Mouse (Mus musculus) spleen, adult 2 months (tissue): ENCODE data around the gene Diras1. TPM values are rescaled to one million over a fixed set of nuclear protein-coding genes. Genes with fewer than 3 reads are reported as not detected.
"Not testable (repeated sequence)": the region's sequence is repeated elsewhere in the genome, so short reads cannot be mapped to it uniquely, and the experiment has no call there.

Source experiments
- DNase-seq, 2 experiments: peaks; one replicate each; pipeline versions ENCODE4 v3.0.0 to v3.0.0-alpha.2; 2012 to 2021; ENCODE audit warnings: low spot score in 2 of 2, low read depth in 1 of 2
- H3K27ac ChIP-seq: fragments of 200-500 bp; 2 replicates; pipeline ENCODE4 v1.5.1; 2012; ENCODE audit warnings: low read length, inconsistent platforms; ENCODE audit not compliant: insufficient read depth
- H3K27me3 ChIP-seq: fragments of 200-500 bp; 2 replicates; pipeline ENCODE4 v1.6.1; 2012; ENCODE audit warnings: mild to moderate bottlenecking, moderate library complexity, low read length, inconsistent platforms; ENCODE audit not compliant: control insufficient read depth, insufficient read depth
- H3K36me3 ChIP-seq: fragments of 200-500 bp; 2 replicates; pipeline ENCODE4 v1.6.1; 2012; ENCODE audit warnings: mild to moderate bottlenecking, low read length, inconsistent platforms; ENCODE audit not compliant: control insufficient read depth, insufficient read depth
- H3K4me1 ChIP-seq: fragments of 200-500 bp; 2 replicates; pipeline ENCODE4 v1.6.1; 2011; ENCODE audit warnings: inconsistent platforms; ENCODE audit not compliant: control insufficient read depth, insufficient read depth, insufficient read length
- H3K4me3 ChIP-seq: fragments of 200-500 bp; 2 replicates; pipeline ENCODE4 v1.5.1; 2011; ENCODE audit warnings: mild to moderate bottlenecking, inconsistent platforms; ENCODE audit not compliant: insufficient read depth, insufficient read length; ENCODE audit errors: extremely low read depth
- CTCF ChIP-seq: fragments of 200-500 bp; IDR thresholded peaks from 2 replicates; pipeline ENCODE4 v1.5.1; 2011; ENCODE audit warnings: mild to moderate bottlenecking, inconsistent platforms; ENCODE audit not compliant: insufficient read depth, insufficient read length, insufficient replicate concordance; ENCODE audit errors: extremely low read depth
- POLR2A ChIP-seq: fragments of 200-500 bp; IDR thresholded peaks from 2 replicates; pipeline ENCODE4 v1.6.1; 2011; ENCODE audit warnings: low read depth, low read length, inconsistent platforms
- WGBS: fragments of 180-500 bp; shearing (Covaris S2); methylation state at CpG from one replicate; pipeline ENCODE4 v1.1.7; 2018; 5-methylcytosine and 5-hydroxymethylcytosine counted together
- polyA plus RNA-seq: library from polyadenylated mRNA; depleted of rRNA; stranded (reverse); fragments of >200 nt; gene quantifications from 2 replicates; pipeline ENCODE4 v1.2.3, GENCODE M21; 2012

The Diras1 gene
- polyA plus RNA-seq, 1 experiment: 0.04 TPM

- Histone ChIP-seq H3K27ac (no peak overlapping the region), H3K4me3 (no peak overlapping the region), H3K27me3 (no peaks in the 10 kb centered on the region), H3K36me3 (no peaks in the 10 kb centered on the region), H3K4me1 (peaks cover 23% of the 10 kb centered on the region; the same call in 1 of the 2 replicates)
- WGBS: 85% methylated on average over 1 of the region's 1 CpGs
- no peak for DNase-seq
- TF ChIP-seq POLR2A (no peak), CTCF (no peak)
Observed at GRCm38 (mm10) chr10:80991945-80992344, 33.5 kb downstream of the Diras1 start.

- no peaks in the 10 kb centered on the region for H3K27me3 ChIP-seq
- no peak overlapping the region for H3K27ac ChIP-seq
- DNase-seq: peak in 1 of 2 experiments; percentile 53
- no peaks in the 10 kb centered on the region for H3K36me3 ChIP-seq
- H3K4me3 ChIP-seq: no peak overlapping the region
- TF ChIP-seq CTCF (no peak), POLR2A (no peak)
- peaks cover 25% of the 10 kb centered on the region; the same call in 1 of the 2 replicates for H3K4me1 ChIP-seq
- 14% methylated on average over 3 of the region's 3 CpGs for WGBS
Observed at GRCm38 (mm10) chr10:80991007-80991406, 34.5 kb downstream of the Diras1 start.

GRCm38 (mm10) chr10:80990406-80990805 lies 35.1 kb downstream of the Diras1 start:
- DNase-seq: peak in 1 of 2 experiments; percentile 58
- H3K27me3 ChIP-seq: no peaks in the 10 kb centered on the region
- no peak for TF ChIP-seq CTCF
- TF ChIP-seq POLR2A: no peak
- H3K4me3 ChIP-seq: no peak overlapping the region
- H3K36me3 ChIP-seq: no peaks in the 10 kb centered on the region
- peaks cover 25% of the 10 kb centered on the region; the same call in 1 of the 2 replicates for H3K4me1 ChIP-seq
- H3K27ac ChIP-seq: 0 out of 2 replicates have a peak overlapping the region, but pooled peaks have one; percentile 16
- 23% methylated on average over 7 of the region's 7 CpGs for WGBS

- Histone ChIP-seq H3K27ac (peak overlapping the region; percentile 74), H3K4me1 (peaks cover 30% of the 10 kb centered on the region; the same call in 1 of the 2 replicates)
- not testable (repeated sequence) for H3K27me3 ChIP-seq, H3K36me3 ChIP-seq, H3K4me3 ChIP-seq, DNase-seq
- 33% methylated on average over 4 of the region's 4 CpGs for WGBS
Observed at GRCm38 (mm10) chr10:80989854-80990253, 35.6 kb downstream of the Diras1 start.

- Histone ChIP-seq H3K4me3 (no peak overlapping the region), H3K27ac (peak overlapping the region; percentile 74), H3K4me1 (peaks cover 30% of the 10 kb centered on the region; the same call in 1 of the 2 replicates), H3K27me3 (no peaks in the 10 kb centered on the region), H3K36me3 (no peaks in the 10 kb centered on the region)
- WGBS: 18% methylated on average over 6 of the region's 6 CpGs
- DNase-seq: peak in 1 of 2 experiments; percentile 69
- TF ChIP-seq CTCF (no peak), POLR2A (no peak)
Observed at GRCm38 (mm10) chr10:80989446-80989845, 36.0 kb downstream of the Diras1 start.

GRCm38 (mm10) chr10:80987709-80988441 lies 37.6 kb downstream of the Diras1 start:
- 15% methylated on average over 10 of the region's 10 CpGs for WGBS
- Histone ChIP-seq H3K4me3 (no peak overlapping the region), H3K27me3 (no peaks in the 10 kb centered on the region), H3K4me1 (peaks cover 30% of the 10 kb centered on the region; the same call in 1 of the 2 replicates), H3K36me3 (no peaks in the 10 kb centered on the region), H3K27ac (no peak overlapping the region)
- peak; percentile 95 for TF ChIP-seq CTCF
- no peak for TF ChIP-seq POLR2A
- DNase-seq: peak; percentile 55 to 65

GRCm38 (mm10) chr10:80986754-80987153 lies 38.7 kb downstream of the Diras1 start:
- 83% methylated on average over 6 of the region's 6 CpGs for WGBS

More at GRCm38 (mm10) chr10:80986754-80987153, 38.7 kb downstream of the Diras1 start:
- H3K27me3 ChIP-seq: no peaks in the 10 kb centered on the region
- H3K4me3 ChIP-seq: no peak overlapping the region
- no peak overlapping the region for H3K27ac ChIP-seq
- TF ChIP-seq CTCF: no peak
- TF ChIP-seq POLR2A: no peak
- H3K36me3 ChIP-seq: no peaks in the 10 kb centered on the region
- H3K4me1 ChIP-seq: peaks cover 30% of the 10 kb centered on the region; the same call in 1 of the 2 replicates
- DNase-seq: no peak
